Mouse (Mus musculus): ENCODE measurements around the gene Zfp574.

GRCm38 (mm10) chr7:25071979-25072715 lies at the start of gene Zfp574, which contains the start of gene Grik5:
- TF ChIP-seq CTCF (IDR thresholded peaks at IDR 0.05; ENCODE audit: low read depth, low read length) (no peak), POLR2A (IDR thresholded peaks at IDR 0.05; ENCODE audit: borderline replicate concordance, low read depth, low read length) (no peak)

Measured in bone marrow macrophage, adult 2 months (primary cell).